Mouse (Mus musculus): ENCODE data around the gene Hist1h3f.
"Not testable (repeated sequence)": the region's sequence is repeated elsewhere in the genome, so short reads cannot be mapped to it uniquely, and the experiment has no call there.

The Hist1h3f gene

DNA sequence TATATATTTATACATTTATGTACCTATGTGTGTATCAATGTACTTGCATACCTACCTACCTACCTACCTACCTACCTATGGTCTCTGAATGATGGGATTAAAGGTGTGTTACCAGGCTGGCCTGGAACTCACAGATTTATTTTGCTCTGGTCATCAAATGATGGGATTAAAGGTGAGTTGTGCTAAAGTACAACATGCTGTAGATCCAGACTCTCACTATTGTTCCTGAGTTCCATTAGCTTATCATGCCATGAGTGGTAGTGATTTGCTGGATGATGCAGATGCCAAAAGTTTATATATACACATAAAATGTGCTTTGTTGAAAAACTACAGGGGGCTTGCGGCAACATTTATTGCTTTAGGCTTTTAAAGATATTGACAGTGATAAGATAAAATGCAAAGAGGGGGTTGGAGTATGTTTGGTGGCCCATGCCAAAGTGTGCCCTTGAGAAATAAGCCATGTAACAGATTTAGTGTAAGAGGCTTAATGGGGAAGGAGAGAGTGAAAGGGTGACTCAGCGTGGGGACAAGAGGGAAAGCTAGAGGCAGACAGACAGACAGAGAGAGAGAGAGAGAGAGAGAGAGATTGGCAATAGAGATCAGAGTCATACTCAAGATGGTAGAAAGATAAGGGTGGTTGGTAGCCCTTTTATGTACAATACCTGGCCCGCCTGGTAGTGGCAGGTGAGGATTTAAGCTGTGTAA, 6.7 kb upstream of the Hist1h3f start:
- DNase-seq (ENCODE audit: low spot score) = no peak

DNA sequence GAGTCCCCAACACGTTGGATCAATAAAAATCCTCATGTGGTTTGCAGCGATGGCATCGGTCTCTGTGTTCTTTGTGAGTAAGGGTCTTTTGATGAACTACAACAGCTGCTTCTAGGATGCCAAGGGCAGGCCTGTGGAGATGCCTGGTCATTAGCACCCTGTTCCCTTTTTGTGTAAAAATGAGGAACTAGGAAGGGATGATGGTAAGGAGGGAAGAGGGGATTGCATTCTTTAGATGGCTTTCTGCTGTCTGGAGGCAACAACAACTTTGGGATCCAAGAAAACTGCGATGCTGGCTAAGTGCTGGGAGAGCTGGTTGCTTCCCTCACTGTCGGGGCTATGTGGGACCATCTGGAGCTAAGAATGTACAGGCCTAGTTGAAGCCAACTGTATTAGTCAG, 5.6 kb upstream of the Hist1h3f start:
- DNase-seq (ENCODE audit: low spot score) = no peak

DNA sequence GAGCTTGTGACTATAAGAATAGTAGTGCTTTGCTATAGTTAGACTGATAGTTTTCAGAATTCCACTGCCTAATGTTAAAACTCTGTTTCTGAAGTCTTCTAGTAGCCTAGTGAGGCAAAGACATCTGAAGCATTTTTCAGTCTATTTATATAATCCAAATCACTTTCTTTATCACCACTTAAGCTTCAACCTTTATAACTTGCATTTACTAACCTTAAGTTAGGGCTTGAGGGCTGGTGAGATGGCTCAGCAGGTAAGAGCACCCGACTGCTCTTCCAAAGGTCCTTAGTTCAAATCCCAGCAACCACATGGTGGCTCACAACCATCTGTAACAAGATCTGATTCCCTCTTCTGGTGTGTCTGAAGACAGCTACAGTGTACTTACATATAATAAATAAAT, 4.0 kb upstream of the Hist1h3f start:
- not testable (repeated sequence) for DNase-seq (ENCODE audit: low spot score)

DNA sequence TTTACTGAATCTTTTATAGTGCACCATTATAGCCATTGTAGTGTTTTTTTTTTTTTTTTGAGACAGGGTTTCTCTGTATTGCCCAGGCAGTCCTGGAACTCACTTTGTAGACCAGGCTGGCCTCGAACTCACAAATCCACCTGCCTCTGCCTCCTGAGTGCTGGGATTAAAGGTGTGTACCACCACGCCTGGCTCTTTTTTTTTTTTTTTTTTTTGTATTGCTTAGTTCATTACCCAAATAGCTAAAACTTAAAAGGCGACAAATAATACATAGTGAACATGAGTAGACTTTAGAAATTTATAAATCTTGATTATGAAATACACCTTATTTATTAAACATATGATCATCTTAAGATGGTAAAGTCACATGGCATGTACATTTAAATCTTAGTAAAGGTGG, 2.4 kb upstream of the Hist1h3f start:
- no peak for DNase-seq (ENCODE audit: low spot score)

DNA sequence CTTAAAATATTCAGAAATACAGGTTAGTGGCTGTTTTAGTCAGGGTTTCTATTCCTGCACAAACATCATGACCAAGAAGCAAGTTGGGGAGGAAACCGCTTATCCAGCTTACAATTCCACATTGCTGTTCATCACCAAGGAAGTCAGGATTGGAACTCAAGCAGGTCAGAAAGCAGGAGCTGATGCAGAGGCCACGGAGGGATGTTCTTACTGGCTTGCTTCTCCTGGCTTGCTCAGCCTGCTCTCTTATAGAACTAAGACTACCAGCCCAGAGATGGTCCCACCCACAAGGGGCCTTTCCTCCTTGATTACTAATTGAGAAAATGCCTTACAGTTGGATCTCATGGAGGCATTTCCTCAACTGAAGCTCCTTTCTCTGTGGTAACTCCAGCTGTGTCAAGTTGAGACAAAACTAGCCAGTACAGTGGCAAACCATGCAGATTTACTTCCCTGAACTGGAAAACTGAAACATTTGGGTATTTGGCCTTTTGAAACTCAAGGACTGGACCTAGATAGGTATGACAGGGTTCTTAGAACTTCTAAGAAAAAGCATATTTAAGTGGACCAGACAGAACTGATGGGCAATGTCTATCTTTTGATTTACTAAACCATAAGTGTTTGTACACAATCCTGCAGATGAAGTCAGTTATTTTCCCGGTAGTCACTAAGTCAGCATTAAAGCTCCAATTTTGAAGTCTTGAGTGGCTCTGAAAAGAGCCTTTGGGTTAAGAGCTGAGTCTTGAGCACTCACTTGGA, 1.4 kb upstream of the Hist1h3f start:
- DNase-seq (ENCODE audit: low spot score) = not testable (repeated sequence)

DNA sequence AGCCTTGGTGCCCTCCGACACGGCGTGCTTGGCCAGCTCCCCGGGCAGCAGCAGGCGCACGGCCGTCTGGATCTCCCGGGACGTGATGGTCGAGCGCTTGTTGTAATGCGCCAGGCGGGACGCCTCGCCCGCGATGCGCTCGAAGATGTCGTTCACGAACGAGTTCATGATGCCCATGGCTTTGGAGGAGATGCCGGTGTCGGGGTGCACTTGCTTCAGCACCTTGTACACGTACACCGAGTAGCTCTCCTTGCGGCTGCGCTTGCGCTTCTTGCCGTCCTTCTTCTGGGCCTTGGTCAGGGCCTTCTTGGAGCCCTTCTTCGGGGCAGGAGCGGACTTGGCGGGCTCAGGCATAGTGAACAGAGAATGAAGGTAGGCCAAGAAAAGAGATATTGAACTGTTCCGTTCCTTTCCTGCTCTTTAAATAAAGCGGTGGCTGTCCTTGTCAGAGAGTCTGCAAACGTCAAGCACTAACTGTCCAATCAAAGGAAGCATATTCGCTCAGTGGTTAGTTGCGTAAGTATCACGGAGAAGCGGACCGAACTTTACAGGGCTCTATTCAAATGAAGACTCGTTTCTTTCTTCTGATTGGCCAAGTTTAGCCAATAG, 749 bp upstream of the Hist1h3f start, which contains the start of gene Hist1h2bh:
Gene Hist1h2bh (minus strand): TSS at position 394 of the 609 bp plus-strand sequence.
- peak; percentile 59 for DNase-seq (ENCODE audit: low spot score)

DNA sequence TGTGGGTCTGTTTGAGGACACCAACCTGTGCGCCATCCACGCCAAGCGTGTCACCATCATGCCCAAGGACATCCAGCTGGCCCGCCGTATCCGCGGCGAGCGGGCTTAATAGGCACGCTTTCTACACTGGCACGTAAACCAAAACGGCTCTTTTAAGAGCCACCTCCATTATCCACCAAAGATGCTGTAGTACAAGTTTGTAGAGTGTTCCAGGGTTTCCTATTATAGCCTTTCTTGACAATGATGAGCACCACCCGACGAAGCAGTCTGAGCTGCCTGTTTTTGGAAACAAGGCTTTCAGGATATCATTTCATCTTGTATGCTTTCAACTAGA, 902 bp downstream of the Hist1h3f start:
- not testable (repeated sequence) for DNase-seq (ENCODE audit: low spot score)

DNA sequence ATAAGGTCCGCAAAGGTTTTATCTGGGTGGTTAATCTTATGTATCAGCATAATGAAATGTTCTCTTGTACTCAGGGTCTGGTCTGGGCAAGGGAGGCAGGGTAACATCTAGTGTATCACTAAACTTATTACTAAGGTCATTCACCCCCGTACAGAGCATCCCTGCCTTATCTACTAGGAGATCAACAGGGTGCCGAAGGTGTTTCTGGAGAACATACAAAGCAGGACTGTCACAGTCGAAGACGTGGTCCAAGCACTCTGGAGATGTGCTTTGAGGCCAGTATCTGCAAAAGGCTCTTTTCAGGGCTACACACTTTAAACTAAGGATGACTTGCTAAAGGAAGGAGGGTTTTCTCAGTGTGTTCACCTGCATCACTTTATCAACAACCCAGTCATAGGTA, 2.8 kb downstream of the Hist1h3f start:
- no peak for DNase-seq (ENCODE audit: low spot score)

DNA sequence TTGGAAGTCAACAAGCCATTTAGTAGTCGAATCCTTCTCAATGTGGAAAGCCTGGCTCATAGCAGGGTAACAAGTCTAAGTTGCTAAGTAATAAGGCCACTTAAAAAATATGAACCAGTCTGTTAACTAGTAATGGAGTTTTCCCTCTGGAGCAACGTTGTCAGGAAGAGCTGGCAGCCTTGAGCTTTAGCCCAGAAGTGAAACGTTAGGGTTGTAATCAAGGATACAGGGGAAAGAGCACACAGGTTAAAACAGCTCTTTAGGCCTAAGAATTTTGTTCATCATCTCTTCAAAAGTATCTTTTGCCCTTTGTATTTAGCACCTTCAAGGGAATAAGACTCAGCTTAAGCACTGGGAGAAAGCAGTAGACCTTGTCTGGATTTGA, 6.9 kb downstream of the Hist1h3f start:
- DNase-seq (ENCODE audit: low spot score) = no peak

DNA sequence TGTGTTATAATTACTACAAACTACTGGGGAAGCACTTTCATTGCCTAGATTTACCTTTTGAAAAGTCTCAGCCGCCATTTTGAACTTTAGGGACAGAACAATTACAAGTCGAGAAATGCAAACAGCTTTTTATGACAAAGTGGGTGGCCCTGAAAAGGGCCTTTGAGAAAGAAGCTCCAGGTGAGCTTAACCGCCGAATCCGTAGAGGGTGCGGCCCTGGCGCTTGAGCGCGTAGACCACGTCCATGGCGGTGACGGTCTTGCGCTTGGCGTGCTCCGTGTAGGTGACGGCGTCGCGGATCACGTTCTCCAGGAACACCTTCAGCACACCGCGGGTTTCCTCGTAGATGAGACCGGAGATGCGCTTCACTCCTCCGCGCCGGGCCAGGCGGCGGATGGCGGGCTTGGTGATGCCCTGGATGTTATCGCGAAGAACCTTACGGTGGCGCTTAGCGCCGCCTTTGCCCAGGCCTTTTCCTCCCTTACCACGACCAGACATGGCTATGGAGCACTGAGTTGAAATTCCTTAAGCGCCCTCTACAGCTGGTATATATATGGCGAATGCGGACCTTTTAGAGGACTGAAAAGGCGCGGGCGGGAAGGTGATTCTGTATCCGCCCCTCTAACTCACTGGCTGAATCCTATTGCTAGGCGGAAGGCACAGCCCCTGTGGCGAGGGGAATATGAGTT, 7.4 kb downstream of the Hist1h3f start, which contains the start of gene Hist1h4f:
Gene Hist1h4f (minus strand): TSS at position 503 of the 689 bp plus-strand sequence.
- DNase-seq (ENCODE audit: low spot score) = peak; percentile 89

DNA sequence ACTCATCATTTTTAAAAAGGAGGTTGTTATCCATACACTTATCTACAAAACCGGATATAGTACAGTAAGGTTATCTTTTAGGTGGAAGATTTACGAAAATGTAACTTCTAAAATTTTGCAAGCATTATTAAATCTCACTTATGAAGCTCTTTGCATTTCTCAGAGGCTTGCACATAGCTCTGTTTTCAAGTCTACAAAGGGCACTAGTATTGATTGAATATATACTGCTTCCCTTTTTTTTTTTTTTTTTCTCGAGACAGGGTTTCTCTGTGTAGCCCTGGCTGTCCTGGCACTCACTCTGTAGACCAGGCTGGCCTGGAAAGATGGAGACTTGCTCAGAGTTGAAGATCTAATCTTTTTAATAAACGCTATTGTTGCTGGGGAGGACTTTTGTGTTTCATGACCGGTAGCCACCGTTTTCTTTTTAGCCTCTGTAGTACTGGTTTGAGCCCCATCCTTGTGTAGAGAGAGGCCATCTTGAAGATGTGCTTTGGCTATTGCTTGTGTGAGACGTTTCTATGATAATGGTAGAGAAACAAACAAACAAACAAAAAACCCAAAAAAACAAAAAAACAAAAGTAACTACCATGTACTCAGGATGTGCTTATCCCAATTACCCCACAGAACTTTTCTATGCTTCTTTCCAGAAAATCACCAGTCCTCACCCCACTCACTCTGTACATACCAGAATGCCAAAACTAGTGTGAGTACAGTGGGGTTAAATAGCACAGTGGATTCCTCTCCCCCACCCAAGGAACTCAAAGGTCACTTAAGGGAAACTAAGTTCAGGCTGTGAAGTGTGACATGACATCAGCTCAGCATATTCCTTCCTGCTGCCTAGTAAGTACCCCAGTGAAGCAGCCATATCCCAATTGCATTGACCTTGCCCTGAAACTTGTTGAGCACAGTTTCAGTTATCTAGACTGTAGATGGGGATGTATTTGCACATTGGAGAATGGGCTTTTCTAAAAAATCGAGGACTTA, 8.4 kb downstream of the Hist1h3f start:
- DNase-seq (ENCODE audit: low spot score) = no peak

DNA sequence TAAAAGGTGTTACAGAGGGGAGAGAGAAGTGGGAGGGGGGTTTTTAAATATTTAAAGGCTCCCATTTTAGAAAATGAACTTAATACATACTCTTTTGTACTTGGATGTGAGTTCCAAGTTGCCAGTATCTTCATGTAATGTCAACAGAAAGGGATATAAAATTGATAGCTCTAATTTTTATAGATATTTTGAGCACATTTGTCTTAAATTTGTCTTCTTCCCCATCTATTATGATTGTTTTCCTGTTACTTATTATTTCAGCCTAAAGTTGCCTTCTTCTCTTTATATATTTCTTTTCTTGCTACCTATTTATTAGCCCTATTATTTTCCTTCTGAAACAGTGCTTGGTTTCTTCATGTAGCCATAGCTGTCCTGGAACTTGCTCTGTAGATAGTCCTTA, 9.1 kb downstream of the Hist1h3f start, which contains the start of gene Hist1h1d:
Gene Hist1h1d (plus strand): TSS at position 301 of the 400 bp plus-strand sequence.
- DNase-seq (ENCODE audit: low spot score) = no peak

DNA sequence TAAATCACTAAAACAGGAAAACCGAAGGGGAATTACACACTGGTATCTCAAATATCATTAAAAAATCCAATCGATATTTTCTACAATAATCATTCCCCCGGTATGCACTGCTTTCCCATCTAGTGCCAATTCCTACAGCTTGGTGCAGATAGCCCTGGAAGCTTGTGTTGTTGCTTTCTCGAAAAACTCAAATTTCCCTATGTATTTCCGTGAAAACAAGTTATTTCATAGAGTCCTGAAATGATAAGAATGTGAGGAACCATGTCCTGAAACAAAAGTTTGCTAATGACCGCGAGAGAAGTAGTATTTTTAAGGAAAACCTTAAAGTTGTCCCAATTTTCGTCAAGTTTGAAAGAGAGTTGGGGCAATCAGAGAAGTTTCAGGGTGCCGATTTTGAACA, 10.5 kb downstream of the Hist1h3f start:
- no peak for DNase-seq (ENCODE audit: low spot score)

DNA sequence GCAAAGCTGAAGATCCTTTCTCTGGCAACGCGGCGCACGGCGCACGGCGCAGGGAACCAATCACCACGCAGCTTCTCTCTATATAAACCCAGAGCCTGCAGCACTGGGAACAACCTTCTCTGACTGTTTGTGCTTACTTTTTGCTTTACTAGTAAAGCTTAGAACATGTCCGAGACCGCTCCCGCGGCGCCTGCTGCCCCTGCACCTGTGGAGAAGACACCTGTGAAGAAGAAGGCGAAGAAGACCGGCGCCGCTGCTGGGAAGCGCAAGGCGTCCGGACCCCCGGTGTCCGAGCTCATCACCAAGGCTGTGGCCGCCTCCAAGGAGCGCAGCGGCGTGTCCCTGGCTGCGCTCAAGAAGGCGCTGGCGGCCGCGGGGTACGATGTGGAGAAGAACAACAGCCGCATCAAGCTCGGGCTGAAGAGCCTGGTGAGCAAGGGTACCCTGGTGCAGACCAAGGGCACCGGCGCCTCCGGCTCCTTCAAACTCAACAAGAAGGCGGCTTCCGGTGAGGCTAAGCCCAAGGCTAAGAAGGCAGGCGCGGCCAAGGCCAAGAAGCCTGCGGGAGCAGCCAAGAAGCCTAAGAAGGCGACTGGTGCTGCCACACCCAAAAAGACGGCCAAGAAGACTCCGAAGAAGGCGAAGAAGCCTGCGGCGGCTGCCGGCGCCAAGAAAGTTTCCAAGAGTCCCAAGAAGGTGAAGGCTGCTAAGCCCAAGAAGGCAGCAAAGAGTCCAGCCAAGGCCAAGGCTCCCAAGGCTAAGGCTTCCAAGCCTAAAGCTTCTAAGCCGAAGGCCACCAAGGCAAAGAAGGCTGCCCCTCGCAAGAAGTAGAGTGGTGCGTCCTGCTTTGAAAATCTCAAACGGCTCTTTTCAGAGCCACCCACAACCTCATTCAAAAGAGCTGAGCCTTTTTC, 11.3 kb downstream of the Hist1h3f start:
- peak; percentile 80 for DNase-seq (ENCODE audit: low spot score)

DNA sequence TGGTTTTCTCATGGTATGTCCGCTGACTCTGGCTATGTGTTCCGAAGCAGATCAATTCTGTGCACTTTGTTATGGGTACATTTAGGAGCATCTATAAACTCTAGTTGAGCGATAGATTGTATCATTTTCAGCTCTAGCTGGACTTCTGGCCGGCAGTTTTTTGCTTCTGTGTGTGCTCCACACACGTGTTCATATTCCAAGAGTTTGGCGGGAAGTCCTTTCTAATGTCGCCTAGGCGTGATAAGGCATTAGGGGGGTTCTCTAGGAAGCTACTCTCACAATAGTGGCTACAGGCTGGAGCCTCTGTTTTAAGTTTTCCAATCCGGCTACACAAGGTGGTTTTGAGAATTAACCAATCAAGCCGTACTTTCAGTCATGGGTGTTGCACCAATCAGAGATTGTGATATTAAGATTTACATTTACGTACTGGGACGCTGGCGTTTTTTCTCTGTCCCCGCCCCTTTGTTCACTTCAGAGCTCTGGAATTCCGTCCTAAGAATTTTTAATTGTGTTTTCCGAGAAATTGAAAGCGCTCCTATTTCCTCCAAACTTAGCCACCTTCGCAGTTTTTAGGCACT, 12.1 kb downstream of the Hist1h3f start:
- peak; percentile 64 for DNase-seq (ENCODE audit: low spot score)

DNA sequence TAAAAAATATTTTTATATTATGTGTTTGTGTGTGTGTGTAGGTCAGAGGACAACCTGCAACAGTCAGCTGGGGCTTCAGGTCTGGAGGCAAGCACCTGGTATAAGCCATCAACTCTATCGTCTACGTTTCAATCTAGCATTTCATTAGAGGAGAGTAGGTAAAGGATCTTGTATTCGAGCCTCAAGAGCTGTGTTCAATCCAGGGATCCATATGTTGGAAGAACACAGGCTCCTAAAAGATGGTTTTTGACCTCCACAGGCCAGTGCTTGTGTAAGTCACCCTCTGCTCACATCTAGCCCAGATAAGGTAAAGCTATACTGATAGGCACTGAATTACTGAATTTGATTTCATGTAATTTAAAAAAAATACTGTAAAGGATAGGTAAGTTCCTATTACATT, 13.1 kb downstream of the Hist1h3f start:
- DNase-seq (ENCODE audit: low spot score) = no peak

DNA sequence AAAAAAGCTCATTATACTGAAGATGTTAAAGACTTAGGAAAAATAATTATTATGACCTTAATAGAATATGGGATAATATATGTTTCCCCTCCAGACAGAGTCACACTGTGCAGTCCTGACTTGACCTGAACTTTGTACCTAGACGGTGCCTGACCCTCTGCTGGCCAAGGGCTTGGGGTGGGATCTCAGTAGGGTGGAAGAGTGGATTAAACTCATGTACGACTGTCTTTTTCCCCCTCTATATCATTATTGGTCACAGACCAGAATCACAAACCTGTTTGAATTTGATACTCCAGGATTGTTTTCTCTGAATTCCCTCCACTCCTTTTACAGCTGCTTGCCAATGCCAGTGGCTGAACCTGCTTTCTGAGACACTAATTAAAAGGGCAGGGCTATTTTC, 16.8 kb downstream of the Hist1h3f start:
- not testable (repeated sequence) for DNase-seq (ENCODE audit: low spot score)

DNA sequence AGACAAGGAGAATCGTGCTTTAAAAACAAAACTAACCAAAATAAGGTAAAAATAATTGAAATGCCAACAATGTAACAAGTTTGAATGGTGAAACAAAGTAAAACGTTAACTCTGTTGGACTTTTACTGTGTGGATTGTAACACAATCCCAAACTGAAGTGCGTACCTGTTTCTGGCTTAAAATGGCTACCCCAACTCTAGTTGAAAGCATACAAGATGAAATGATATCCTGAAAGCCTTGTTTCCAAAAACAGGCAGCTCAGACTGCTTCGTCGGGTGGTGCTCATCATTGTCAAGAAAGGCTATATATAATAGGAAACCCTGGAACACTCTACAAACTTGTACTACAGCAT, 17.7 kb downstream of the Hist1h3f start:
- DNase-seq (ENCODE audit: low spot score) = not testable (repeated sequence)

DNA sequence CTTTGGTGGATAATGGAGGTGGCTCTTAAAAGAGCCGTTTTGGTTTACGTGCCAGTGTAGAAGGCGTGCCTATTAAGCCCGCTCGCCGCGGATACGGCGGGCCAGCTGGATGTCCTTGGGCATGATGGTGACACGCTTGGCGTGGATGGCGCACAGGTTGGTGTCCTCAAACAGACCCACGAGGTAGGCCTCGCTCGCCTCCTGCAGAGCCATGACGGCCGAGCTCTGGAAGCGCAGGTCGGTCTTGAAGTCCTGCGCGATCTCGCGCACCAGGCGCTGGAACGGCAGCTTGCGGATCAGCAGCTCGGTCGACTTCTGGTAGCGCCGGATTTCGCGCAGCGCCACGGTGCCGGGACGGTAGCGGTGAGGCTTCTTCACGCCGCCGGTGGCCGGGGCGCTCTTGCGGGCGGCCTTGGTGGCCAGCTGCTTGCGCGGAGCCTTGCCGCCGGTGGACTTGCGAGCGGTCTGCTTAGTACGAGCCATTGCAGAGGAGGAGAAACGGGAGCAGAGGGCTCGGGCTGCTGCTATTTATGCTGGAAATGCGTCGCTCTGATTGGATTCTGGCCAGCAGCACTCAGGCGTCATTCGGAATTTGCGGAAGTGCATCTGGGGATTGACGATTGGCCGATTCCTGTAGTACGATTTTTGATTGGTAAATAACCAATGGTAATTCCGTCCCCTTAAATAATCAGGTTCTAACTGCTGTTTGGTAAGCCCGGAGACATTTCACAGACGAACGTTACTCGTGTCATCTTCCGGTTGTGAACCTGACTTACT, 18.2 kb downstream of the Hist1h3f start, which contains the start of gene Hist1h3e:
Gene Hist1h3e (minus strand): TSS at position 487 of the 777 bp plus-strand sequence.
- peak; percentile 94 for DNase-seq (ENCODE audit: low spot score)
